Mouse (Mus musculus): ENCODE measurements at regions not wholly inside any gene's neighbourhood (a gene's known extent, or its start where the extent isn't known, plus 50 kb on each side); places are given as distances from the start of the nearest gene placed in this dataset.

DNA sequence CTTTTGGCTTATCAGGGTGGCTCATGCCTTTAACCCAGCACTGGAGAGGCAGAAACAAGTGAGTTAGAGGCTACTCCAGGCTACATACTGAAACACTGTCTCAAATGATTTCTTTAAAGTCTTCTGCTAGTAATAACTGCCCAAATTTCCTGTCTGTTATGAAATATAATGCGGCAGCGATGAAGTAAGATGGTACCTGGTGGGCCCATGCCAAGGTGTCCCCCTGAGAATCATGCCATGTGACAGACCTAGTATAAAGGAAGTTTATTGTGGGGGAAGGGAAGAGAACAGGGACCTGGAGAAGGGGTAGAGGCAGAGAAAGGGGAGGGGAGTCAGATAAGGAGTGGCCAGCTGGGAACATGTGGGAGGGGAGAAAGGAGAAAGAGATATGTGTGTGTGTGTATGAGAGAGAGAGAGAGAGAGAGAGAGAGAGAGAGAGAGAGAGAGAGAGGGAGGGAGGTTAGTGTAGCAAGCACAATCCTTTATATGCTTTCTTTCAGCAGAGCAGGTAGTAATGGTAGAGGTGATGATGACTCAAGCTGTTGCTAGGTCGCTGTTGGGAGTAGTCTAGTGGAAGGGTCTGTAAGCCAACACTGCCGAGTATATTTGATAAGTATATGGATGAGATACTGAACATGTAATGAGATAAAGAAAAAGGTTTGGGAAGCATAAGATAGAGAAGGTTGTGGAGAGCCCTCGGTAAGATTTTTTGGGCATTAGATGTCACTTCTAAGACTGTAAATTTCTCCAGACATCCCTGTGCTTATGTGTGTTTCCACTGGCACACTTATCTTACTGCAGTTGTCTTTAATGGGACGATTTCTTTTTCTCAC is 71.1 kb upstream of the Dph5 start:
- intact Hi-C loops (cut with DNase I): no loop called here

DNA sequence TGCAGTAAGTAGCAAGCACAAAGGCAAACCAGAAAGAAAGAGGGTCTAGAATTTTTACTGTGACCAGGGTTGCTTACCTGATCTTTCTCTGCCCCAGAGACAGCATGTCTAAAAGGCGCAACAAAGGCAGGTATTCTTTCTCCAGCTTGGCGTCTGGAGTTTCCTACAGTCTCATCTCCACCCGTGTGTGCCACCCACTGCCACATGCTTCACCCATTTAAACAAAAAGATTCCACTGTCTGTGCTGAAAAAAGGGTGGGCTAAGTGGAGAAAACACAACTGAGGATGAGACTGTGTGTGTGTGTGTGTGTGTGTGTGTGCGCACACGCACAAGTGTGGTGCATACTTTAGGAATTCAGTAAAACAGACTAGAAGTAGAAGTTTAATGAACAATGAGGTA is 69.9 kb upstream of the Dph5 start:
- intact Hi-C loops (cut with DNase I): no loop called here

DNA sequence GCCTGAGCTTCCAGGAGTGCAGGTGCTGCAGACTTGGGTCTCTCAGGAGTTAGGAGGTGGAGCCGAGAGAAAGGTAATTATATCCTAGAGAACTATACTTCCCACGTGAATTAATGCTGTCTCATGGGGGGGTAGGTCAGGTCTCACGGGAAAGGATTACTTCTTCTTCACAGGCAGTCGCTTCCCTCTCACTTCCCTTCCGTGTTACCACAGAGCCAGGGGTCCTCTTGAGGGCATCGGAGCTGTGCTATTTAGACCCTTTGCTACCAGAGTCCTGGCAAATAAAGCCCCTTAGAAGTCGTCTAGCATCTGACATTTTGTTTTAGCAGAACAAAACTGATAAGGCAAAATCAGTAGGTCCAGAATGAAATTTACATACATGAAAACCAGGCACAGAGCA is 68.9 kb upstream of the Dph5 start:
- intact Hi-C loops (cut with DNase I): no loop called here

DNA sequence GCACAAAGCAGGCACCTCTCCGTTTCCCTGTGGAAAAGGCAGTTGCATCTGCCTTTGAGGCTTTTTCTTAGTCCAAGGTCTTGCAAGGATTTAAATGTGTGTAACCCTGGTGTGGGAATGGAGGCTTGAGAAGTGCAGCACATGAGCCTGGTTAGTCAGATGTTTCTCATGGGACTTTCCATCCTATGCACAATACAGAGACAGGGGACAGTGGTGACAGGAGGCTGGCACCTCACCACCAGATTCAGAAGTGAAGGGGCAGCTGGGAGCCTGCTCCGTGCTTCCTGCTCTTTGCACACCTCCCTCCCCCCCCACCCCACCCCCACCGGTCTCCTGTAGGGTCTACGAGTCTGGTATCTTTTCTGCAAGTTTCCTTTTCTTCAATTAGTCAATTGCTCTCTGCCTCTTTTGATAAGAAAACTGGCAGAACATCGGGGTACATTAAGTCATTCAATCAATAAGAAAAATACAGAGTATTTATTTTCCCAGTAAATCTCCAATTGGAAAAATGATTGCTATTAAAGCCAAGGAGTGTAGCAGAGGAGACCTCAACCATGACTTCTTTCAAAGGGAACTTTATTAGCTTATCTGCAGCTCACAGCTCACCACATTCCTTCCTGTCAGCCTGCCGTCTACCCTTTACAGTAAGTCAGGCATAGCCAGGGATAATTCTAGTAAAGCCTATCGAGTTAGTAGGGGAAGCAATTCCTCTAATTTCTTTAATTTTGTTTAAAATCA is 68.1 kb upstream of the Dph5 start:
- intact Hi-C loops (cut with DNase I): no loop called here

DNA sequence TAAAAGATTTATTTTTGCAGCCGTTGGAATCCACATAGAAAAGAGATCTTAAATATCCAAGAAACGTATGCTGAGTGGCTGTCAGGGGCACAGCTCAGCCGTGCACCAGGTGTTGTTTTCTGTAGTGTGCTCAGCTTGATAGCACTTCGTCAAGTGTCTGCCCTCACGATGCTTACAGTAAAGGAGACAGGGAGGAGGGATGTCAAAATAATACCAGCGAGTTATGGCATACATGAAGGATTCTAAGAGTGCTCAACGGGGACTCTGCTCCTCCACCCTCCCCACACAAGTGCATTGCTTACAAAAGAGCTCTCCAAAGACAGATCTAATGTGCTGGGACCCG is 67.5 kb upstream of the Dph5 start:
- intact Hi-C loops (cut with DNase I): no loop called here

DNA sequence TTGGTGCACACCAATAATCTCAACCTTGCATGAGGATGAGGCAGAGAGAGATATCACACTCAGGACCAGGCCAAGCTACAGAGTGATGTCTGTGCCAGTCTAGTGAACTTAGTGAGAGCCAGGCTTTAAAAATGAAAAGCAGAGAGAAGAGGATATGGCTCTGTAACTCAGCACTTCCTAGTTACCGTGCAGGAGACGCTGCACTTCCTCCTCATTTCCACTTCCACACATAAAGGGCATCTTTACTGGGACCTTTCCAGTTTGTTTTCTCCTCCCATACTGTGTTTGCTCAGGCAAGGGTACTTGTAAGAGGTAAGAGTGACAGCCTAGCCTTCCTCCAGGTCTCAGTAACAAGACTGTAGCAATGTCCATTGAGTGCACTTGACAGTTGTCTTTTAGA is 66.0 kb upstream of the Dph5 start:
- intact Hi-C loops (cut with DNase I): no loop called here

DNA sequence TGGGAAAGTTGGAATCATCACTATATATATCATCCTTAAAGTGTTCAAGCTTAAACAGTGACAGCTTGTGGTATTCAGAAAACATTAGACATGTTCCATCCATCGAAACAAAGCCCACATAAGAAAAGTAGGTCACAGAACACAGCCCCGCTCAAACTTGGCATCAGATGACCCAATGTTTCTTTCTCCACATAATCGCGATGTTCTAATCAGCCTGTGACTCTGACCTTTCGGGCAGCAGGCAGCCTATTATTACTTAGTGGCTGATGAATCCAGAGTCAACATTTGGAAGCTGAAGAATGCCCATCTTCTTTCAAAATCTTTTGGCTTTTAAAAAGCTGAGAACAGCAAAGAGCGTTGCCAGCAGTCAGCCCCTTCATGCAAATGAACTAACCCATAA is 65.1 kb upstream of the Dph5 start:
- intact Hi-C loops (cut with DNase I): no loop called here

DNA sequence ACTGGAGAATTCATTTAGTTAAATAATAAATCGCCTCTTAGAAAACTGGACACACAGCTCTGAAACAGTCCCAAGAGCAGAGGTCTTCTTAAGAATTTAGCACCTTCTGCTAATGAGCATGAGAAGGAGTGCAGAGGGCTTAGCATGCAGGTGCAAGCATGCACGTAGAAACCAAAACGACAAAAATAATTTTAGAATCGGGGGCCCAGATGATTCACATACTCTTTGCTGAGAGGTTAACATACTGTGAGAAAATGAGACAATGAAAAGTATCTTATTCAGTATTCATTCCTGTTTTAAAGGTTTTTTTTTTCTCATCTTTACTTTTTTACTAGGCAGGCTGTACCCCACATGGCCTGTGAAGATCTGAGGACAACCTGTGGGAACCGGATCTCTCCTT is 63.9 kb upstream of the Dph5 start:
- intact Hi-C loops (cut with DNase I): no loop called here

DNA sequence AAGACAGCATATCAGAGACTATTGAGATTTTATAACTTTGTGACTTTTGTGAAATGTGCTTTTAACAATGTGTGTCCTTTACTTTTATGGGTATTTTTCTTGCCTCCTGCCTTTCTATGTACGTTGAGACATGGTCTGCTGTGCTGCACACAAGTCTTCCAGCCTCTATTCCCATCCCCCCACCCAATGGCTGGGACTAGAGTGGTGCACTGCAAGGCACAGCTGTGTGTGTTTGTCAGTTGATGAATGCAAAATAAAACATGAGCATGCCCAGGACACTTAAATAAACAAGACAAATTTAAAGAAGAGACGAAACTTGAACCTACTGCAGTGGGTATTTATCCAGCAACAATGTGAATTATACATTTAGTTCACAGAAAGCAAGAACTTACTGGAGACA is 62.8 kb upstream of the Dph5 start:
- intact Hi-C loops (cut with DNase I): no loop called here

DNA sequence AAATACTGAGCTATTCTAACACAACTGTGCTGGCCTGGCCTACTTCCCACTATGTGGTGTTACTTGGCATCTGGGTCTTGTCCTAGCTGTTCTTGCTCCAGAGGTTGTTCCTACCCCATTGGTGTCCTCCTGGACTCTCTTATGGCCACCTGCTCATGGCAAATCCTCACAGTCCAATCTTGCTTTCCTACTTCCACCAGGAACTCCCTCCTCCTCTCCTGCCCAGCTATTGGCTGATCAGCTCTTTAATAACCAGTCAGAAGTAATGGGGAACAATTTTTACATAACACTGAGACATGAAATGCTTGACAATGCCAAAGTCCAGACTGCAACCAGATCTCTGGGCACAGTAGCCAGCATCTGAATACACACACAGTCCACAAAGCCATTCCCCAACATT is 52.3 kb upstream of the Dph5 start:
- intact Hi-C loops (cut with DNase I): no loop called here

DNA sequence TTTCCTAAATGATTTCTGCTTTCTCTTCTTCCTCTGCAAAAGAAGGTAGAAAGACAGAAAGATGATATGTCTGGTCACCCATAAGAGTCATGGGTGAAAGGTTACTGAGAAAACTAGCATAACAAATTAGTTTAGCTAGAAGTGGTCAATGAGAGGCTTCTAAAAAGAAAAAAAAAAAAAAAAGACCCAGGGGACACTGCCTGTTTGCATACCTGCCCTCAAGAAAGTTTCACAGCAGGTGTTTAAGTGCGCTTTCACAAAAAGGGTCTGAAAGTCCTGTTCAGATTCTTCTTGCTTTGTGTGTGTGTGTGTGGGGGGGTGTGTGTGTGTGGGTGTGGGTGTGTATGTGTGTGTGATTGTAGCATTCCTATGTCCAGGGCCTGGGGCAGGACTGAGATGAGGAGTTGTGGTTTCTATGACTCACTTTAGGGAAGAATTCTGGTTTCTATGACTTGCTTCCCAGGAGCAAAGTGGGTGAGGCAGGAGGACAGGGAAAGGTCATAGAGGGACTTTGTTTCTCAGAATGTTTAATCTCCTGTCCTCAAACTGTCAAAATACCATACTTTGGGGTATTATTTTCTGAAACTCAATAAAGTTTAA is 49.9 kb upstream of the Dph5 start:
- intact Hi-C loops (cut with DNase I): no loop called here
